Mouse (Mus musculus) midbrain, embryonic 13.5 days (tissue): Measurements from ENCODE around the gene Ripply3. TPM values are rescaled to one million over a fixed set of nuclear protein-coding genes. Genes with fewer than 3 reads are reported as not detected.

Experiments
- ATAC-seq: fragments of 200-750 bp; cut with Nextera tagmentation; 2 replicates; pipeline ENCODE4 v1.8.0; 2017; ENCODE audit warnings: mild to moderate bottlenecking, moderate TSS enrichment, moderate library complexity
- H3K27ac ChIP-seq: fragments of 300-500 bp; sonication (generic); 2 replicates; pipeline ENCODE4 v1.5.1; 2015; ENCODE audit warnings: inconsistent platforms, mild to moderate bottlenecking, moderate library complexity
- H3K27me3 ChIP-seq: fragments of 300-500 bp; sonication (generic); 2 replicates; pipeline ENCODE4 v1.6.1; 2015; ENCODE audit warnings: mild to moderate bottlenecking, inconsistent platforms
- H3K36me3 ChIP-seq: fragments of 300-500 bp; sonication (generic); 2 replicates; pipeline ENCODE4 v1.6.1; 2015; ENCODE audit warnings: mild to moderate bottlenecking, inconsistent platforms
- H3K4me1 ChIP-seq: fragments of 300-500 bp; sonication (generic); replicated peaks from 2 replicates; pipeline ENCODE4 v1.6.1; 2015; ENCODE audit warnings: inconsistent platforms
- H3K4me2 ChIP-seq: fragments of 300-500 bp; sonication (generic); replicated peaks from 2 replicates; pipeline ENCODE4 v1.6.1; 2015; ENCODE audit warnings: moderate library complexity, mild to moderate bottlenecking, inconsistent platforms
- H3K4me3 ChIP-seq: fragments of 300-500 bp; sonication (generic); replicated peaks from 2 replicates; pipeline ENCODE4 v1.5.1; 2015; ENCODE audit warnings: mild to moderate bottlenecking, inconsistent platforms
- H3K9ac ChIP-seq: fragments of 300-500 bp; sonication (generic); replicated peaks from 2 replicates; pipeline ENCODE4 v1.6.1; 2015; ENCODE audit warnings: mild to moderate bottlenecking, inconsistent platforms
- H3K9me3 ChIP-seq: fragments of 300-500 bp; sonication (generic); 2 replicates; pipeline ENCODE4 v1.6.1; 2016; ENCODE audit warnings: mild to moderate bottlenecking, inconsistent platforms
- WGBS: fragments of 180-500 bp; shearing (Covaris S2); methylation state at CpG from one replicate; pipeline ENCODE4 v1.1.7; 2015; 5-methylcytosine and 5-hydroxymethylcytosine counted together
- polyA plus RNA-seq: library from polyadenylated mRNA; unstranded; fragments of >200 nt; fragmentation: Nextera tagmentation; extraction: Ambion mirVana; gene quantifications from 2 replicates; pipeline ENCODE4 v1.2.1, GENCODE M21; 2015

Gene Ripply3
- polyA plus RNA-seq: 1.2 and 1.3 TPM in 2 replicates

DNA sequence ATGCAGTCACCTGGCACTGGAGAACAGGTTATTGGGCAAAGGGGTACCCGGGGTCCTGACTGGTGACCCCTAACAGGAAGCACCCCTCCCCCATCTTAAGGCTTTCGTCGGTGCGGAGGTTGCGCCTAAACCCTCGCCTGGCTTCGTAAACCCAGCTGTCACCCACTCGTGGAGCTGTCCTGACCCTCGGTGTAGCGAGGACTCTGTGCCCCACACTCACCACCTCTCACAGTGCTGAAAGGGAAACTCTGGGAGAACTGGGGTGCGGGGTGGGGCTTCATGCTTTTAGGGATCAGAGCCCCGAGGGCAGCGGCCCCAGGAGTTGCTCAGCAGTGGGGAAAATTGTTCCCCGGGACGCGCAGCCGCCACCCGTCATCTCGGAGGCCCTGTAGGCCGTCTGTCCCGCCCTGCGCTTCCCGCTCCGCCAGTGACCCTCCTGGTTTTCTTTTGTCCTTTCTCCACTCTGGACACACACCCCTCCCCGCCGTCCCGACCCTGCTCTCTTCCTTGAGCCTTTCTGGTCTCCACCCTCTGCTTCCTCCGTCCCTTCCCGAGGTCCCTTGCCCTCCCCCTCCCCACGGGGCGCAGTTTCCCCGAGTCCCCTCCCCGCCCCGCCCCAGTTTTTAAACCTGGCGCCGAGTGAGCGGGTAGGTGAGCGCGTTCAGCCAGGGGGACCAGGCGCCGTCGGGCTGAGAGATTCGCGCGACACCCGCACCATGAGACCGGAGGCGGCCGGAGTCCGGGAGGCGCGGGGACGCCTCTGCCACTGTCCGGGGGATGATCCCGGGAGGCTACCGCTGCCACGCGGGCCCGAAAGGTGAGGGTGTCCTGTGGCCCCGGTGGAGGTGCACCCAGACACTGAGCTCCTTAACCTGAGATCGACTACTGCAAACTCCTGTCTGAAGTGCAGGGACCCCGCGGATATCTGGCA, at the start of gene Ripply3:
Ripply3 (plus strand) TSS at position 640 of the 931 bp plus-strand sequence.
- Histone ChIP-seq H3K4me2 (peak within 1 kb of the TSS; percentile 62), H3K4me3 (peak within 1 kb of the TSS; percentile 43), H3K36me3 (no peaks in the 10 kb centered on the region), H3K27me3 (peaks cover 46% of the 10 kb centered on the region), H3K9ac (peak within 1 kb of the TSS; percentile 59), H3K4me1 (peaks cover 31% of the 10 kb centered on the region), H3K9me3 (no peaks in the 10 kb centered on the region), H3K27ac (no peak within 1 kb of the TSS)
- ATAC-seq: peak; percentile 38; the same call in 1 of the 2 replicates
- under 1% methylated on average over 63 of the region's 63 CpGs for WGBS

DNA sequence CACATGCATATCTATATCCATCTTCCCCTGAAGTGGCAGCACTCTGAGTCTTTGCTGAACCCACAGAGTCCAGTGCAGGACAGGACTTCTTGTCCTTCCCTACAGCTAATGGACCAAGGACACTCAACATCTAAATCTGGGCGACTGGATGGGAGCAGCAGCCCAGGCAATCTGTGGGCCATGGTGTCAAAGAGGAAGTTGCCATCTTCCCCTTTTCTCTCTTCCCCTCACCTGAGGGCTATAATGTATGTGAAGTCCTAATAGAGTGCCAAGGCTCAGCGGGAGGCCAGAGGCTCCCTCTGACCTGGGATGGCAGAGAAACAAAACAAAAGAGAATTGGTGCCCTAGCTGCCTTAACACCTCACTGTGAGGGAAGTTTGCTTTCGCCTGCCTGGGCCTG, 44.2 kb upstream of the Ripply3 start:
- Histone ChIP-seq H3K36me3 (peaks cover 6% of the 10 kb centered on the region), H3K27ac (no peak overlapping the region), H3K4me1 (peaks cover under 1% of the 10 kb centered on the region; the same call in 1 of the 2 replicates), H3K9ac (no peak overlapping the region), H3K9me3 (no peaks in the 10 kb centered on the region), H3K4me3 (no peak overlapping the region), H3K4me2 (no peak overlapping the region), H3K27me3 (no peaks in the 10 kb centered on the region)
- ATAC-seq: no peak
- 96% methylated on average over 3 of the region's 3 CpGs for WGBS

DNA sequence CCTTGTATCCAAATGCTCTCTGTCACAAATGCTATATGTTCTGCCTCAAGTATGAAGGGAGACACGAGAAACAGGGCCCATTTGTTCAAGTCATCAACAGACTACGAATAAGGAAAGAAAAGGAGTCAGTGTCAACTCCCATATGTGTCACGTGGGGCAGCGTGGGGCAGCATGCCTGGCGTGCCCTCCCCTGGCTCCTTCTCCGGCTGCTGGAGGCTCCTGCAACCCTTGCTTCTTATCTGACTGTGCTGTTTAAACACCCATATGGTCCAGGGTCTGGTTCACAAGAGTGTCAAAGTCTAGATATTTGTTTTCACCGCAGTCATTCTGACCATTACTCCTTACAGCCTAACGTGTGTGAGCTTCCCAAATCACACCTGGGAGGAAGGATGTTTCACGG, 40.4 kb upstream of the Ripply3 start:
- Histone ChIP-seq H3K4me3 (no peak overlapping the region), H3K27ac (no peak overlapping the region), H3K9me3 (no peaks in the 10 kb centered on the region), H3K4me2 (no peak overlapping the region), H3K4me1 (peaks cover 13% of the 10 kb centered on the region), H3K36me3 (no peaks in the 10 kb centered on the region), H3K9ac (no peak overlapping the region), H3K27me3 (peaks cover 7% of the 10 kb centered on the region)
- WGBS: 87% methylated on average over 9 of the region's 9 CpGs
- no peak for ATAC-seq

DNA sequence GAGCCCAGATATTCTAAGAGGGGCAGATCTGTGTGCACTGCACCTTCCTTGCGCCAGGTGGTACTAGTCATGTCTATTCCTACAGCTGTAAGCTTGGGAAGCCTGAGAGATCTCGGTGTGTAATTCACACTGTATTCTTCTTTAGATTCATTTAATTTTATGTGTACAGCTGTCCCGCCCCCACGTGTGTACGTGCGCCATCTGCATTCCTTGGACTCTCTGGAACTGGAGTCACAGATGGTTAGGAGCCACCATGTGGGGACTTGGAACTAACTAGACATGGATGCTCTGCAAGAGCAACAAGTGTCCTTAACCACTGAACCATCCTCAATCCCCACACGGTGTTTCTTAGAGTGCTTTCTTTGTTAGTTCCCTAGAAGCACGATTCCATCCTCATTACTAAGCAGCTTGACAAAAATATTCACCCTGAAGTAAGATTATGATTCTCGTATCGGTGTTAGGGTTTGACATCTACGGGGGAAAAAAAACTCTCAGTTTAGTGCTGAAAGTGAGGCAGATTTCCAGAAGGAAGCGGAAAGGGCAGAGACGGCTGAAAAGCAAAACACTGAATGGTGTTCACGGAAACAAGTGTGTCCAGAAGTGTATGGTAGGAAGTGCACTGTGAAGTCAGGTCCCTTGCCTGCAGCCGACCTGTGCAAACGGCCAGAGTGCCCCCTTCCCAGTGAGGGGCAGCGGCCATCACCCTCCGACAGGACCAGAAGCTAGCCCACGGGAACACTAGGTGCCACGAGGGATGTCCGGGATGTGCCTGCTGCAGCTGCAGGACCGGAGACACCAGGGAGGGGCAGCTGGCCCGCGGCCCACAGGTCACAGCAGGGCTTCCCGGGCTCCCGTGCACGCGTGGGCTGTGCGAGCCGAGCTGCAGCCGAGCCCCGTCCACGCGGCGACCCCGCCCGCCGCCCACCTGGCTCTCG, 38.8 kb upstream of the Ripply3 start:
- Histone ChIP-seq H3K4me2 (peak overlapping the region; percentile 89), H3K36me3 (no peaks in the 10 kb centered on the region), H3K4me1 (peaks cover 13% of the 10 kb centered on the region), H3K4me3 (peak overlapping the region; percentile 82), H3K27me3 (peaks cover 7% of the 10 kb centered on the region), H3K9ac (peak overlapping the region; percentile 86), H3K9me3 (no peaks in the 10 kb centered on the region), H3K27ac (peak overlapping the region; percentile 71)
- WGBS: 13% methylated on average over 39 of the region's 39 CpGs
- ATAC-seq: no peak; the same call in 1 of the 2 replicates

DNA sequence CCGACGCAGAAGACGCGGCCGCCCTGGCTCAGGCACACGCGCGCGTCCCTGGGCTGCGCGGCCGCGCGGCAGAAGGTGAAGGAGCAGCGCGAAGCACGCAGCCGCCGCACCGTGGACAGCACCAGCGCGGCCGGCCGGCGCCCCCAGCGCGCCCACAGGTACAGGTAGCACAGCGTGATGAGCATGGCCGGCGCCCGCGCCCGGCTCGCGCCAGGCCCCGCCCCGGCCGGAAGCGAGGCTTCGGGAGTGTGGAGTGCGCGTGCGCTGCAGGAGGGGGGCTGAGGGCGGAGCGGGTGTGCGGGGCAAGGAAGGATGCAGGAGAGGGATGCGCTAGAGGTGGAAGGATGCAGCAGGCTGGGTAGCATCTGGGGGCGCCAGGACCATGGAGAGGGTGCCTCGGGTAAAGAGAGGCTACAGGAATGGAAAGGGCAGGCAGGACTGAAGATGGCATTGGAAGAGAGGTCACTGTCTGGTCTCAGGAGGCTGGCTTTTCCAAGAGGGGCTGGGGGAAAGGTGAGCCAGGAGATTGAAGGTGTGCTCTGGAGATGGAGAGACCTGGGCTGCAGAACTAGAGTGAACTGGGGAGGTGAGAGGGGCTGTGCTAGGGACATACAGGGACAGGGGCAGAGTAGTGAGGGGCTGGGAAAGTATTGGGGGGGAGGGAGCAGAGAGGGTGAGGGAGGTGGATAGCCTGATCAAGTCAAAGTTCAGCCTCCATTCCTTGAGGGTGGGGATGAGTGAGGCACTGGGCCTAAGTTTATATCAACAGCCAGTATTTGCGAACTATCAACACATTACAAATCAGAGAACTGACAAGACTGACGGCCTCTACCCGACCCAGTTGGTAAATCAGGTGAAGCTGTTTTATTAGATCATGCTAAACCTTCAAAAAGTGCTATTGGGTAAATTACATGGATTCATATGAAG, 37.9 kb upstream of the Ripply3 start:
- Histone ChIP-seq H3K9me3 (no peaks in the 10 kb centered on the region), H3K9ac (peak overlapping the region; percentile 86), H3K36me3 (no peaks in the 10 kb centered on the region), H3K4me3 (peak overlapping the region; percentile 82), H3K27ac (peak overlapping the region; percentile 73), H3K27me3 (peaks cover 7% of the 10 kb centered on the region), H3K4me1 (peaks cover 13% of the 10 kb centered on the region), H3K4me2 (peak overlapping the region; percentile 89)
- WGBS: 6% methylated on average over 52 of the region's 52 CpGs
- peak; percentile 97 for ATAC-seq

DNA sequence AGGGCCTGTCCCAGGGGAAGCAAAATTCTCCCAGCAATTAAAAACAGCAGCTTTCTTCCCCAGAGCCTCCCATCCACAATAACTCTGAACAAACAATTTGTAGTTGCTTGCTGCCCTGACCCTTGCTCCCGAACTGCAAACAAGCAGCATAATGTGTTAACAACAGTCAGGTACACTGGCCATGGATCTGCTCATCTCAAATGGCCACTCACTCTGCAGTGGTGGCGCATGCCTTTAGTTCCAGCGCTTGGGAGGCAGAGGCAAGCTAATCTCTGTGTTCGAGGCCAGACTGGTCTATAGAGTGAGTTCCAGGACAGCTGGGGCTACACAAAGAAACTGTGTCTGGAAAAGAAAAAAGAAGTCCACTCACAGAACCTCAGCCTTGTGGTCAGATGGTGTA, 37.1 kb upstream of the Ripply3 start:
- H3K4me2 ChIP-seq: no peak overlapping the region
- no peaks in the 10 kb centered on the region for H3K36me3 ChIP-seq
- WGBS: 87% methylated on average over 4 of the region's 4 CpGs
- no peak overlapping the region for H3K27ac ChIP-seq
- H3K4me1 ChIP-seq: peaks cover 13% of the 10 kb centered on the region
- no peaks in the 10 kb centered on the region for H3K9me3 ChIP-seq
- no peak overlapping the region for H3K9ac ChIP-seq
- H3K4me3 ChIP-seq: no peak overlapping the region
- peaks cover 7% of the 10 kb centered on the region for H3K27me3 ChIP-seq
- no peak for ATAC-seq

DNA sequence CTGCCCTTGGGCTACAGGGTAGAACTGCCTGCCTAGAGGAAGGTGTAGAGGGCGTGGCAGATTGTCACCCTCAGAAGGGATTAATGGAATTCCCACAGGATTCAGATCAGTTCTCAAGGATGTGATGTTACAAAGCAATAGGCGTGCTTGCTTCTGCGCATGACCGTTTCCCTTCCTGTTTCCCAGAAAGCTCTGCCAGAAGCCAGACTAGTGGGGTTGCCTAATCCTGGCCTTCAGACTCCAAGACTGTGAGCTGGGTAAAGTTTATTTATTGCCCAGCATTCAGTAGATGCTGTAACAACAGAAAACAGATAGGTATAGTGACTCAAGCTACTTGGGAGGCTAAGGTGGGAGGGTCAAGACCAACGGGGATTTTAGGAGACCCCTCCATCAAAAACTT, 30.1 kb upstream of the Ripply3 start:
- WGBS: 90% methylated on average over 5 of the region's 5 CpGs
- H3K27me3 ChIP-seq: peaks cover 2% of the 10 kb centered on the region; the same call in 1 of the 2 replicates
- ATAC-seq: no peak
- H3K4me2 ChIP-seq: no peak overlapping the region
- H3K4me1 ChIP-seq: peaks cover 11% of the 10 kb centered on the region
- H3K36me3 ChIP-seq: no peaks in the 10 kb centered on the region
- no peak overlapping the region for H3K4me3 ChIP-seq
- no peak overlapping the region for H3K27ac ChIP-seq
- H3K9ac ChIP-seq: no peak overlapping the region
- H3K9me3 ChIP-seq: no peaks in the 10 kb centered on the region

DNA sequence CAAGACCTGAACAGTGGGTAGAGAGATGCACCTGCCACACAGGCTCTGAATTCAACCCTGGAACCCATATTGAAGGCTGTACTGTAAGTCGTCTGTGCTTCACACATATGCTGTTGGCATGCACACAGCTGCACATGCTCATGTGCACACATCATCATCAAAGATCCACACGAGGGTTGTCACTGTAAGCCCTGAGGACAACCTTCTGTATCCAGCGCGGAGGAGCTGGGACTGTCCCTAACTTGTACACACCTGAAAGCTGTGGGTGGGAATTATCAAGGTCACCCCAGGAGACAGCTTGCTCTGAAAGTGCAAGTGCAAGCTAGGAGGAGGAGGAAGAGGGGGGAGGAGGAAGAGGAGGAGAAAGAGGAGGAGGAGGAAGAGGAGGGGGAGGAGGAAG, 29.0 kb upstream of the Ripply3 start:
- Histone ChIP-seq H3K4me3 (no peak overlapping the region), H3K27ac (no peak overlapping the region), H3K4me2 (no peak overlapping the region), H3K36me3 (no peaks in the 10 kb centered on the region), H3K9me3 (no peaks in the 10 kb centered on the region), H3K4me1 (peaks cover 15% of the 10 kb centered on the region), H3K27me3 (peaks cover 11% of the 10 kb centered on the region; the same call in 1 of the 2 replicates), H3K9ac (no peak overlapping the region)
- 81% methylated on average over 4 of the region's 4 CpGs for whole genome bisulfite sequencing
- no peak for ATAC-seq

DNA sequence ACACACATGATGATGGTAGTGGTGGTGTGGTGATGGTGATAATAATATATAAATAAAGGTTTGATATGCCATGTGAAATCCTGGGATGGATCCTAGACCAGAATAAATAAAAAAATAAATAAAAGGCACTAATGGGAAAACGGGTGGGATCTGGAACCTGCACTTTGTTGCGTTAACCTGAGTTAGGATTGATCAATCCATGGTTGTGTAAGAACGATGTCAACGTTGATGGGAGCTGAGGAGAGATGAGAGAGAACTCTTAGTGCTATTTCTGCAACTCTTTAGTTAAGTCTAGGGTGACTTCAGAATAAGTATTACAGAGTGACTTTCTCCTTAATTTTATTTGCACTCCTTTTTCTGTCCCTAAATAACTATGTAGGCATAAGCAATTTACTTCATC, 27.0 kb upstream of the Ripply3 start:
- H3K4me3 ChIP-seq: no peak overlapping the region
- peaks cover 11% of the 10 kb centered on the region; the same call in 1 of the 2 replicates for H3K27me3 ChIP-seq
- WGBS: 96% methylated on average over 4 of the region's 4 CpGs
- peaks cover 6% of the 10 kb centered on the region for H3K9me3 ChIP-seq
- H3K4me1 ChIP-seq: peaks cover 15% of the 10 kb centered on the region
- no peak overlapping the region for H3K4me2 ChIP-seq
- no peak overlapping the region for H3K9ac ChIP-seq
- ATAC-seq: no peak
- H3K36me3 ChIP-seq: no peaks in the 10 kb centered on the region
- H3K27ac ChIP-seq: no peak overlapping the region

DNA sequence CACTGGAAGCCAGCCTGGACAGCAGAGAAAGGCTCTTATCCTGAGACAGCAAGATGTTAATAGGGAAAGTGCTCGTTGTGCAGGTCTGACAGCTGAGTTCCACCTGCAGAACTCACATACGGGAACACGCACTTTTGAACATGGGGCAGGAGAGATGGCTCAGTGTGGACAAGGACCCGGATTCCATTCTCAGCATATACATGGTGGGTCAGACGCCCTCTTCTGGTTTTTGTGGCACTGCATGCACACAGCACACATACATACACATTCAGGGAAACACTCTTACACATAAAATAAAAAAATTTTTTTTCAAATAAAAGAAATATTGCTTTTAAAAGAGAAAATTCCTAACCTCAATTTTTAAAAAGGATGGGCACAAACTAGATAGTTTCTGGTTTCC, 26.5 kb upstream of the Ripply3 start:
- H3K9me3 ChIP-seq: peaks cover 6% of the 10 kb centered on the region
- no peak overlapping the region for H3K4me2 ChIP-seq
- no peak overlapping the region for H3K27ac ChIP-seq
- H3K4me1 ChIP-seq: peaks cover 15% of the 10 kb centered on the region
- no peak overlapping the region for H3K9ac ChIP-seq
- no peak for ATAC-seq
- no peaks in the 10 kb centered on the region for H3K36me3 ChIP-seq
- no peak overlapping the region for H3K4me3 ChIP-seq
- peaks cover 11% of the 10 kb centered on the region; the same call in 1 of the 2 replicates for H3K27me3 ChIP-seq
- 87% methylated on average over 5 of the region's 5 CpGs for WGBS
